Mouse (Mus musculus): ENCODE results near the gene Slco3a1. TPM values are rescaled to one million over a fixed set of nuclear protein-coding genes. Genes with fewer than 3 reads are reported as not detected.

Gene Slco3a1
- polyA plus RNA-seq, 1 experiment, result 1.2 TPM

GRCm38 (mm10) chr7:74499470-74499869, 55.1 kb downstream of the Slco3a1 start:
- Histone ChIP-seq H3K27me3 (ENCODE audit: control insufficient read depth, insufficient read depth, low read length, poor library complexity, severe bottlenecking) (no peaks in the 10 kb centered on the region), H3K4me1 (ENCODE audit: control insufficient read depth, insufficient read depth, low read length) (no peaks in the 10 kb centered on the region), H3K36me3 (ENCODE audit: control insufficient read depth, insufficient read depth, low read length, poor library complexity, severe bottlenecking) (no peaks in the 10 kb centered on the region), H3K27ac (ENCODE audit: insufficient read depth, low read length) (no peak overlapping the region), H3K9ac (ENCODE audit: low read depth, poor library complexity, severe bottlenecking) (no peak overlapping the region), H3K4me3 (ENCODE audit: low read depth, low read length) (no peak overlapping the region), H3K9me3 (replicated peaks; ENCODE audit: control insufficient read depth, insufficient read depth, low read length, poor library complexity, severe bottlenecking) (no peaks in the 10 kb centered on the region)
- TF ChIP-seq CTCF (IDR thresholded peaks at IDR 0.05; ENCODE audit: low read depth, low read length) (no peak), POLR2A (IDR thresholded peaks at IDR 0.05; ENCODE audit: insufficient read depth, low read length) (no peak), EP300 (IDR thresholded peaks at IDR 0.05; ENCODE audit: insufficient read depth, low read depth, low read length) (no peak)

- H3K4me3 ChIP-seq (ENCODE audit: low read depth, low read length), result no peak overlapping the region
- no peaks in the 10 kb centered on the region for H3K4me1 ChIP-seq (ENCODE audit: control insufficient read depth, insufficient read depth, low read length)
- H3K27ac ChIP-seq (ENCODE audit: insufficient read depth, low read length), result no peak overlapping the region
- TF ChIP-seq POLR2A (IDR thresholded peaks at IDR 0.05; ENCODE audit: insufficient read depth, low read length), result no peak
- TF ChIP-seq CTCF (IDR thresholded peaks at IDR 0.05; ENCODE audit: low read depth, low read length), result no peak
- TF ChIP-seq EP300 (IDR thresholded peaks at IDR 0.05; ENCODE audit: insufficient read depth, low read depth, low read length), result no peak
- H3K9ac ChIP-seq (ENCODE audit: low read depth, poor library complexity, severe bottlenecking), result no peak overlapping the region
- H3K27me3 ChIP-seq (ENCODE audit: control insufficient read depth, insufficient read depth, low read length, poor library complexity, severe bottlenecking), result no peaks in the 10 kb centered on the region
- H3K9me3 ChIP-seq (replicated peaks; ENCODE audit: control insufficient read depth, insufficient read depth, low read length, poor library complexity, severe bottlenecking), result no peaks in the 10 kb centered on the region
- no peaks in the 10 kb centered on the region for H3K36me3 ChIP-seq (ENCODE audit: control insufficient read depth, insufficient read depth, low read length, poor library complexity, severe bottlenecking)
Measured at GRCm38 (mm10) chr7:74498266-74498980, 56.2 kb downstream of the Slco3a1 start.

- Histone ChIP-seq H3K27me3 (ENCODE audit: control insufficient read depth, insufficient read depth, low read length, poor library complexity, severe bottlenecking) (no peaks in the 10 kb centered on the region), H3K4me3 (ENCODE audit: low read depth, low read length) (no peak overlapping the region), H3K36me3 (ENCODE audit: control insufficient read depth, insufficient read depth, low read length, poor library complexity, severe bottlenecking) (no peaks in the 10 kb centered on the region), H3K9ac (ENCODE audit: low read depth, poor library complexity, severe bottlenecking) (no peak overlapping the region), H3K9me3 (replicated peaks; ENCODE audit: control insufficient read depth, insufficient read depth, low read length, poor library complexity, severe bottlenecking) (no peaks in the 10 kb centered on the region), H3K4me1 (ENCODE audit: control insufficient read depth, insufficient read depth, low read length) (no peaks in the 10 kb centered on the region), H3K27ac (ENCODE audit: insufficient read depth, low read length) (no peak overlapping the region)
- TF ChIP-seq CTCF (IDR thresholded peaks at IDR 0.05; ENCODE audit: low read depth, low read length) (no peak), POLR2A (IDR thresholded peaks at IDR 0.05; ENCODE audit: insufficient read depth, low read length) (no peak), EP300 (IDR thresholded peaks at IDR 0.05; ENCODE audit: insufficient read depth, low read depth, low read length) (no peak)
Measured at GRCm38 (mm10) chr7:74497203-74497602, 57.4 kb downstream of the Slco3a1 start.

- Histone ChIP-seq H3K4me1 (ENCODE audit: control insufficient read depth, insufficient read depth, low read length) (no peaks in the 10 kb centered on the region), H3K27me3 (ENCODE audit: control insufficient read depth, insufficient read depth, low read length, poor library complexity, severe bottlenecking) (no peaks in the 10 kb centered on the region), H3K27ac (ENCODE audit: insufficient read depth, low read length) (no peak overlapping the region), H3K4me3 (ENCODE audit: low read depth, low read length) (no peak overlapping the region), H3K36me3 (ENCODE audit: control insufficient read depth, insufficient read depth, low read length, poor library complexity, severe bottlenecking) (no peaks in the 10 kb centered on the region), H3K9ac (ENCODE audit: low read depth, poor library complexity, severe bottlenecking) (no peak overlapping the region), H3K9me3 (replicated peaks; ENCODE audit: control insufficient read depth, insufficient read depth, low read length, poor library complexity, severe bottlenecking) (no peaks in the 10 kb centered on the region)
- TF ChIP-seq POLR2A (IDR thresholded peaks at IDR 0.05; ENCODE audit: insufficient read depth, low read length) (no peak), EP300 (IDR thresholded peaks at IDR 0.05; ENCODE audit: insufficient read depth, low read depth, low read length) (no peak), CTCF (IDR thresholded peaks at IDR 0.05; ENCODE audit: low read depth, low read length) (no peak)
Measured at GRCm38 (mm10) chr7:74495451-74495850, 59.1 kb downstream of the Slco3a1 start.

GRCm38 (mm10) chr7:74493775-74494174, 60.8 kb downstream of the Slco3a1 start:
- TF ChIP-seq POLR2A (IDR thresholded peaks at IDR 0.05; ENCODE audit: insufficient read depth, low read length) (no peak), EP300 (IDR thresholded peaks at IDR 0.05; ENCODE audit: insufficient read depth, low read depth, low read length) (no peak), CTCF (IDR thresholded peaks at IDR 0.05; ENCODE audit: low read depth, low read length) (no peak)
- no peak overlapping the region for H3K4me3 ChIP-seq (ENCODE audit: low read depth, low read length)
- H3K9ac ChIP-seq (ENCODE audit: low read depth, poor library complexity, severe bottlenecking), result no peak overlapping the region

GRCm38 (mm10) chr7:74491683-74492355, 62.8 kb downstream of the Slco3a1 start:
- H3K27ac ChIP-seq (ENCODE audit: insufficient read depth, low read length), result no peak overlapping the region
- H3K27me3 ChIP-seq (ENCODE audit: control insufficient read depth, insufficient read depth, low read length, poor library complexity, severe bottlenecking), result no peaks in the 10 kb centered on the region
- no peak for TF ChIP-seq EP300 (IDR thresholded peaks at IDR 0.05; ENCODE audit: insufficient read depth, low read depth, low read length)
- TF ChIP-seq CTCF (IDR thresholded peaks at IDR 0.05; ENCODE audit: low read depth, low read length), result no peak
- no peak for TF ChIP-seq POLR2A (IDR thresholded peaks at IDR 0.05; ENCODE audit: insufficient read depth, low read length)
- H3K36me3 ChIP-seq (ENCODE audit: control insufficient read depth, insufficient read depth, low read length, poor library complexity, severe bottlenecking), result no peaks in the 10 kb centered on the region
- no peak overlapping the region for H3K9ac ChIP-seq (ENCODE audit: low read depth, poor library complexity, severe bottlenecking)
- H3K9me3 ChIP-seq (replicated peaks; ENCODE audit: control insufficient read depth, insufficient read depth, low read length, poor library complexity, severe bottlenecking), result no peaks in the 10 kb centered on the region
- H3K4me3 ChIP-seq (ENCODE audit: low read depth, low read length), result no peak overlapping the region
- no peaks in the 10 kb centered on the region for H3K4me1 ChIP-seq (ENCODE audit: control insufficient read depth, insufficient read depth, low read length)

More at GRCm38 (mm10) chr7:74493775-74494174, 60.8 kb downstream of the Slco3a1 start:
- H3K36me3 ChIP-seq (ENCODE audit: control insufficient read depth, insufficient read depth, low read length, poor library complexity, severe bottlenecking), result no peaks in the 10 kb centered on the region
- no peak overlapping the region for H3K27ac ChIP-seq (ENCODE audit: insufficient read depth, low read length)
- H3K27me3 ChIP-seq (ENCODE audit: control insufficient read depth, insufficient read depth, low read length, poor library complexity, severe bottlenecking), result no peaks in the 10 kb centered on the region
- no peaks in the 10 kb centered on the region for H3K4me1 ChIP-seq (ENCODE audit: control insufficient read depth, insufficient read depth, low read length)
- H3K9me3 ChIP-seq (replicated peaks; ENCODE audit: control insufficient read depth, insufficient read depth, low read length, poor library complexity, severe bottlenecking), result no peaks in the 10 kb centered on the region

Measured in ES-Bruce4 (cell line).